Mouse (Mus musculus): Measurements from ENCODE around the gene Slc25a22.

The Slc25a22 gene

GRCm38 (mm10) chr7:141471236-141471635 is 33.5 kb upstream of the Slc25a22 start:
- no peak for DNase-seq

- no peak for DNase-seq
Observed at GRCm38 (mm10) chr7:141470637-141470944, 32.9 kb upstream of the Slc25a22 start.

GRCm38 (mm10) chr7:141469901-141470636 is 32.4 kb upstream of the Slc25a22 start:
- DNase-seq: no peak

- DNase-seq: peak in 1 of 2 experiments; percentile 11
Observed at GRCm38 (mm10) chr7:141469352-141469751, 31.7 kb upstream of the Slc25a22 start.

GRCm38 (mm10) chr7:141468522-141469211 is 31.0 kb upstream of the Slc25a22 start:
- peak; percentile 81 to 86 for DNase-seq

GRCm38 (mm10) chr7:141468164-141468521 is 30.5 kb upstream of the Slc25a22 start:
- peak; percentile 49 to 51 for DNase-seq

- peak; percentile 92 to 95 for DNase-seq
Observed at GRCm38 (mm10) chr7:141467230-141468030, 29.7 kb upstream of the Slc25a22 start, which contains the start of gene Cd151. TSS of gene Cd151 (plus strand) at chr7:141467392.

GRCm38 (mm10) chr7:141466607-141467148 is 29.0 kb upstream of the Slc25a22 start:
- DNase-seq: no peak

- DNase-seq: peak; percentile 62 to 68
Observed at GRCm38 (mm10) chr7:141466045-141466394, 28.3 kb upstream of the Slc25a22 start.

GRCm38 (mm10) chr7:141465388-141466044 is 27.8 kb upstream of the Slc25a22 start:
- DNase-seq: peak in 1 of 2 experiments; percentile 15

- DNase-seq: peak; percentile 72 to 78
Observed at GRCm38 (mm10) chr7:141464603-141465201, 27.0 kb upstream of the Slc25a22 start.

GRCm38 (mm10) chr7:141463824-141464602 is 26.3 kb upstream of the Slc25a22 start:
- peak; percentile 91 to 92 for DNase-seq

- DNase-seq: peak; percentile 89 to 93
Observed at GRCm38 (mm10) chr7:141462333-141462821, 24.7 kb upstream of the Slc25a22 start.

GRCm38 (mm10) chr7:141461521-141462332 is 24.0 kb upstream of the Slc25a22 start:
- DNase-seq: peak; percentile 53 to 57

- DNase-seq: peak; percentile 83 to 90
Observed at GRCm38 (mm10) chr7:141460391-141461113, 22.9 kb upstream of the Slc25a22 start, which contains the start of gene Cracr2b. TSS of gene Cracr2b (plus strand) at chr7:141461094.

- DNase-seq: no peak
Observed at GRCm38 (mm10) chr7:141460001-141460390, 22.3 kb upstream of the Slc25a22 start.

- DNase-seq: no peak
Observed at GRCm38 (mm10) chr7:141459301-141459711, 21.6 kb upstream of the Slc25a22 start.

- no peak for DNase-seq
Observed at GRCm38 (mm10) chr7:141458661-141459060, 21.0 kb upstream of the Slc25a22 start.

- peak in 1 of 2 experiments; percentile 66 for DNase-seq
Observed at GRCm38 (mm10) chr7:141457986-141458660, 20.4 kb upstream of the Slc25a22 start.
